Comparison of ENCODE assay signal across 11 mouse cellular contexts in the genomic region with DNA sequence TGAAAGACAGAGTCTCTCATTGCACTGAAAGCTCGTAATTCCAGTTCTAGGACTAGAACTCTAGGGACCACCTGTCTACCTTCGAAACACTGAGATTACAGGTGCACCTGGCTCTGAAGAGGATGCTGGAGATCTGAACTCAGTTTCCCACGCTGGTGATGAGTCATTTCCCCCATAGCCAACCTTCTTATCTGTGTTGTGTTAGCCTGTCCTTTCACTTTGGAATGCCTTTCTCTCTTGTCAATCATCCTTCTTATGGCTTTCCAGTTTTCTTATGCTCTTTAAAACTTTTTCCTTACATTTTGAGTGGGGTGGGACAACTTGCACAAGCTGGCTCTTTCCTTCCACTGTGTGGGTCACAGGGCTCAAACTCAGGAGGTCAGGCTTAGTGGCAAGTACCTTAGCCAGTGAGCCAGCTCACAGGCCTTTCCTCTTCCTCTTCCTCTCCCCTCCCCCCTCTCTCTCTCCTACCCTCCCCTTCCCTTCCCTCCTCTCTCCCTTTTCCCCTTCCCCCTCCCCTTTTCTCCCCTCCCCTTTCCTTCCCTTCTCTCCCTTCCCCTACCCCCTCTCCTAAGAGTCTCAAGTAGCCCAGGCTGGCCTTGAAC. TPM values are rescaled to one million over a fixed set of nuclear protein-coding genes. Genes with fewer than 3 reads are reported as not detected.
DNase-seq lines count a peak whose midpoint lies in the region; ATAC-seq and TF ChIP-seq lines count a peak whose summit lies in the region.
"Had no signal": no experiment of that assay in that cellular context is flagged by ENCODE, and none has a peak within 500 bp of the region (broad histone marks: within the 10 kb centered on the region; RNA-seq: fewer than 3 reads in every experiment).

No protein-coding gene starts in this region.

- H3K27ac ChIP-seq in forebrain, embryonic 14.5 days (ENCODE audit: low read depth, low read length) = no peak overlapping the region
- H3K27ac ChIP-seq in liver, embryonic 14.5 days = no peak overlapping the region

- TF ChIP-seq EP300 in liver, embryonic 14.5 days (IDR thresholded peaks at IDR 0.05; ENCODE audit: low read depth) = no peak

- ATAC-seq in forebrain, embryonic 14.5 days = no peak
- no peak for ATAC-seq in liver, embryonic 14.5 days (ENCODE audit: insufficient read depth)

- H3K4me3 ChIP-seq in forebrain, embryonic 14.5 days (ENCODE audit: low read depth, low read length) = no peak overlapping the region
- no peak overlapping the region; a peak in 1 of 4 replicates for H3K4me3 ChIP-seq in liver, embryonic 14.5 days (ENCODE audit: insufficient read depth in 1 of 2, low read depth in 2 of 2, low read length in 2 of 2)

- intact Hi-C loops in heart, postnatal 10 days (cut with DNase I) = loop anchor here (2.0 kb wide), 1 partner anchor 49 kb away; the partner anchor contains the start of genes Gm9970 and Nrbp1
- intact Hi-C loops in left cerebral cortex, postnatal 4 days (cut with DNase I) = no loop called here

- H3K9ac ChIP-seq in forebrain, embryonic 14.5 days (ENCODE audit: low read length) = no peak overlapping the region
- no peak overlapping the region for H3K9ac ChIP-seq in liver, embryonic 14.5 days (replicated peaks)

- TF ChIP-seq CTCF in liver, embryonic 14.5 days (IDR thresholded peaks at IDR 0.05; ENCODE audit: low read depth) = no peak

- peak overlapping the region; percentile 78 for H3K4me2 ChIP-seq in forebrain, embryonic 14.5 days (ENCODE audit: low read length)
- peak overlapping the region; percentile 94 for H3K4me2 ChIP-seq in liver, embryonic 14.5 days (ENCODE audit: low read depth)

- peaks cover 44% of the 10 kb centered on the region for H3K36me3 ChIP-seq in forebrain, embryonic 14.5 days (ENCODE audit: control insufficient read depth, insufficient read depth, low read length)
- no peaks in the 10 kb centered on the region for H3K36me3 ChIP-seq in liver, embryonic 14.5 days (replicated peaks; ENCODE audit: control insufficient read depth, insufficient read depth, low read depth)

- H3K27me3 ChIP-seq in forebrain, embryonic 14.5 days (replicated peaks; ENCODE audit: control insufficient read depth, insufficient read depth, low read length) = no peaks in the 10 kb centered on the region
- peaks cover 4% of the 10 kb centered on the region for H3K27me3 ChIP-seq in liver, embryonic 14.5 days (ENCODE audit: control insufficient read depth, insufficient read depth, low read length)

- WGBS in forebrain, embryonic 14.5 days = 82% methylated on average over 3 of the region's 3 CpGs
- WGBS in liver, embryonic 14.5 days (ENCODE audit: insufficient replicate concordance) = 35% methylated on average over 3 of the region's 3 CpGs

- H3K9me3 ChIP-seq in forebrain, embryonic 14.5 days (replicated peaks; ENCODE audit: control insufficient read depth, low read length) = no peaks in the 10 kb centered on the region
- no peaks in the 10 kb centered on the region for H3K9me3 ChIP-seq in liver, embryonic 14.5 days (ENCODE audit: control insufficient read depth, low read length)

- DNase-seq in heart, adult 11 months = peak; percentile 66
- no peak for DNase-seq in heart, postnatal 10 days
- peak; percentile 22 for DNase-seq in 3T3-L1 (ENCODE audit: low read depth, low spot score)
- DNase-seq in forebrain, embryonic 14.5 days (ENCODE audit: low spot score) = no peak
- no peak for DNase-seq in liver, embryonic 14.5 days (ENCODE audit: low read depth in 3 of 3, low spot score in 3 of 3)
- no peak for DNase-seq in right cerebral cortex, postnatal 4 days
- no peak for DNase-seq in layer of hippocampus, adult 9-10 months (ENCODE audit: low spot score)
- no peak for DNase-seq in left cerebral cortex, postnatal 4 days
- DNase-seq: gastrocnemius, postnatal 36 days; lung, postnatal 36 days; thymus, postnatal 25 days had no signal

- peaks cover 11% of the 10 kb centered on the region for H3K4me1 ChIP-seq in forebrain, embryonic 14.5 days (ENCODE audit: control insufficient read depth, insufficient read depth, low read length)
- H3K4me1 ChIP-seq in liver, embryonic 14.5 days (replicated peaks; ENCODE audit: control insufficient read depth in 2 of 2, insufficient read depth in 2 of 2, low read length in 1 of 2) = peaks cover 6 to 16% of the 10 kb centered on the region in 2 experiments

RNA-seq across cellular contexts. Expression of gene Ift172, which starts 1.2 kb away (rescaled TPM):
- total RNA-seq in heart, postnatal 10 days (2021) = 10 to 100 TPM; 34.1 to 40.4 TPM
- 24.0 and 29.7 TPM in 2 replicates for polyA plus RNA-seq in forebrain, embryonic 14.5 days (2014; fragmentation: Nextera tagmentation; extraction: Ambion mirVana)
- 3.6 and 3.7 TPM in 2 replicates for polyA plus RNA-seq in liver, embryonic 14.5 days (2012; rRNA removed)
- polyA plus RNA-seq in liver, embryonic 14.5 days (2014; fragmentation: Nextera tagmentation; extraction: Ambion mirVana) = 3.1 and 3.3 TPM in 2 replicates
- 10 to 100 TPM; 65.9 to 69.3 TPM for total RNA-seq in left cerebral cortex, postnatal 4 days (2021)

RNA-seq across cellular contexts. Expression of gene Fndc4, which starts 6.2 kb away (rescaled TPM):
- total RNA-seq in heart, postnatal 10 days (2021) = 10 to 100 TPM in 1 of 2 experiments, 1 to 10 TPM in 1; 3.6 to 10.3 TPM
- 68.0 and 72.6 TPM in 2 replicates for polyA plus RNA-seq in forebrain, embryonic 14.5 days (2014; fragmentation: Nextera tagmentation; extraction: Ambion mirVana)
- 4.7 and 5.6 TPM in 2 replicates for polyA plus RNA-seq in liver, embryonic 14.5 days (2012; rRNA removed)
- polyA plus RNA-seq in liver, embryonic 14.5 days (2014; fragmentation: Nextera tagmentation; extraction: Ambion mirVana) = 3.3 and 3.7 TPM in 2 replicates
- total RNA-seq in left cerebral cortex, postnatal 4 days (2021) = 100 to 1,000 TPM; 170 to 172 TPM

RNA-seq across cellular contexts. Expression of gene Gckr, which starts 7.5 kb away (rescaled TPM):
- not detected for total RNA-seq in heart, postnatal 10 days (2021)
- polyA plus RNA-seq in forebrain, embryonic 14.5 days (2014; fragmentation: Nextera tagmentation; extraction: Ambion mirVana) = not detected in 2 replicates
- polyA plus RNA-seq in liver, embryonic 14.5 days (2012; rRNA removed) = 16.3 and 16.4 TPM in 2 replicates
- polyA plus RNA-seq in liver, embryonic 14.5 days (2014; fragmentation: Nextera tagmentation; extraction: Ambion mirVana) = 13.3 and 16.0 TPM in 2 replicates
- total RNA-seq in left cerebral cortex, postnatal 4 days (2021) = under 1 TPM in 1 of 2 experiments, not detected in 1; 0.52 TPM
- total RNA-seq: gastrocnemius, postnatal 36 days had no signal

RNA-seq across cellular contexts. Expression of gene Krtcap3, which starts 38.2 kb away (rescaled TPM):
- 1 to 10 TPM; 2.1 to 2.5 TPM for total RNA-seq in heart, postnatal 10 days (2021)
- polyA plus RNA-seq in forebrain, embryonic 14.5 days (2014; fragmentation: Nextera tagmentation; extraction: Ambion mirVana) = 2.0 and 2.8 TPM in 2 replicates
- polyA plus RNA-seq in liver, embryonic 14.5 days (2012; rRNA removed) = 5.3 and 6.8 TPM in 2 replicates
- 3.5 and 3.9 TPM in 2 replicates for polyA plus RNA-seq in liver, embryonic 14.5 days (2014; fragmentation: Nextera tagmentation; extraction: Ambion mirVana)
- 1 to 10 TPM; 2.2 to 3.1 TPM for total RNA-seq in left cerebral cortex, postnatal 4 days (2021)

RNA-seq across cellular contexts. Expression of gene Gm9970, which starts 48.7 kb away (rescaled TPM):
- total RNA-seq in heart, postnatal 10 days (2021) = 1 to 10 TPM in 1 of 2 experiments, not detected in 1; 1.0 TPM
- 0.47 and 1.2 TPM in 2 replicates for polyA plus RNA-seq in forebrain, embryonic 14.5 days (2014; fragmentation: Nextera tagmentation; extraction: Ambion mirVana)
- polyA plus RNA-seq in liver, embryonic 14.5 days (2012; rRNA removed) = 0.07 TPM in 1 of 2 replicates, not detected in the other
- polyA plus RNA-seq in liver, embryonic 14.5 days (2014; fragmentation: Nextera tagmentation; extraction: Ambion mirVana) = 0.19 TPM in 1 of 2 replicates, not detected in the other
- total RNA-seq in left cerebral cortex, postnatal 4 days (2021) = not detected
- total RNA-seq: gastrocnemius, postnatal 36 days had no signal

Comparison
In these comparisons a context has a peak if more than half of its experiments do, and no peak if none do; other contexts are left out.
1. DNase-seq: peak in heart, adult 11 months (single experiment) and 3T3-L1 (single experiment); none in heart, postnatal 10 days (0 of 2), forebrain, embryonic 14.5 days (single experiment), liver, embryonic 14.5 days (0 of 3), right cerebral cortex, postnatal 4 days (single experiment), layer of hippocampus, adult 9-10 months (single experiment) and left cerebral cortex, postnatal 4 days (single experiment).
2. RNA of gene Fndc4, which starts 6.2 kb away (total RNA-seq): 170 to 172 TPM in left cerebral cortex, postnatal 4 days; 3.6 to 10.3 TPM in heart, postnatal 10 days; every median in the first group is over 10 times any median in the second.